In the genomic region with DNA sequence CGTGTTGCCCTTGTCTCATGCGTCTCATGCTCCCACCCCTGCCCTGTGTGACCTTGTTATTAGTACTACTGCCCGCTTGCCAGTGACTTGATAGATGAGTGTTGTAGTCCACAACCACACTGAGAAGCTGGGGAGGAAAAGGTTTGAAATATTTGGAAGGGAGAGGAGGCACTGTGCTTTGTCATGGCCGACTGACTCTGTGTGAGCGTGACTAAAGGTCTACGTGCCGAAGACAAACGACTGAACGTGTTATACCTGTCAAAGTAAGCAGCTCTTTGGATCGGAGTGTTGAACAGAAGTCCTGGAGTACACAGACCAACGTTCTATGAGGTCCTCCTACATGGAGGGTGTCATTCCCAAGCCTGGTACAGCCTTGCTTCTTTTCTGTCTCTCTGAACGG, we compare ENCODE assay signal across 25 mouse cellular contexts.
DNase-seq lines count a peak whose midpoint lies in the region; ATAC-seq lines count a peak whose summit lies in the region.
"Had no signal": no experiment of that assay in that cellular context is flagged by ENCODE, and none has a peak within 500 bp of the region (broad histone marks: within the 10 kb centered on the region; RNA-seq: fewer than 3 reads in every experiment).

No protein-coding gene starts in this region.

- 31% methylated on average over 12 of the region's 12 CpGs for WGBS in kidney, embryonic 16.5 days
- 37% methylated on average over 12 of the region's 12 CpGs for whole genome bisulfite sequencing in kidney, embryonic 15.5 days
- WGBS in midbrain, embryonic 11.5 days = 79% methylated on average over 12 of the region's 12 CpGs
- 61% methylated on average over 12 of the region's 12 CpGs for WGBS in midbrain, embryonic 15.5 days

- H3K4me2 ChIP-seq in kidney, embryonic 16.5 days (replicated peaks; ENCODE audit: low read depth, low read length) = no peak overlapping the region
- H3K4me2 ChIP-seq in kidney, embryonic 15.5 days = no peak overlapping the region
- H3K4me2 ChIP-seq in midbrain, embryonic 11.5 days = no peak overlapping the region
- H3K4me2 ChIP-seq in midbrain, embryonic 15.5 days = no peak overlapping the region
- H3K4me2 ChIP-seq: embryonic facial prominence, embryonic 12.5 days; forebrain, embryonic 13.5 days had no signal

- no peak overlapping the region for H3K9ac ChIP-seq in kidney, embryonic 16.5 days (replicated peaks; ENCODE audit: low read length)
- no peak overlapping the region for H3K9ac ChIP-seq in kidney, embryonic 15.5 days
- no peak overlapping the region for H3K9ac ChIP-seq in midbrain, embryonic 11.5 days (ENCODE audit: low read length)
- no peak overlapping the region for H3K9ac ChIP-seq in midbrain, embryonic 15.5 days
- H3K9ac ChIP-seq: embryonic facial prominence, embryonic 12.5 days; forebrain, embryonic 13.5 days had no signal

- no peak overlapping the region for H3K27ac ChIP-seq in kidney, embryonic 16.5 days (ENCODE audit: low read length)
- no peak overlapping the region for H3K27ac ChIP-seq in kidney, embryonic 15.5 days
- no peak overlapping the region for H3K27ac ChIP-seq in midbrain, embryonic 11.5 days (ENCODE audit: low read depth, low read length)
- H3K27ac ChIP-seq in midbrain, embryonic 15.5 days = no peak overlapping the region
- H3K27ac ChIP-seq: embryonic facial prominence, embryonic 10.5 days; embryonic facial prominence, embryonic 12.5 days; forebrain, embryonic 13.5 days had no signal

- DNase-seq in kidney, adult 18-20 months = peak; percentile 7
- no peak for DNase-seq in kidney, adult 11 months
- peak; percentile 69 for DNase-seq in kidney, adult 9 months
- DNase-seq in kidney, postnatal 25 days = no peak
- peak; percentile 69 for DNase-seq in midbrain, embryonic 11.5 days (ENCODE audit: low spot score, missing footprints)
- DNase-seq: adrenal gland, adult 8-10 months; adrenal gland, postnatal 14 days; adrenal gland, postnatal 36 days; B cell, adult 2 months; cerebellum, adult 11-12 months; cerebellum, adult 2 months; cerebellum, adult 9-10 months; cerebellum, postnatal 10 days; cerebellum, postnatal 25 days had no signal

- no peaks in the 10 kb centered on the region for H3K36me3 ChIP-seq in kidney, embryonic 16.5 days (ENCODE audit: insufficient read depth, low read length)
- no peaks in the 10 kb centered on the region for H3K36me3 ChIP-seq in kidney, embryonic 15.5 days
- no peaks in the 10 kb centered on the region for H3K36me3 ChIP-seq in midbrain, embryonic 11.5 days (ENCODE audit: control insufficient read depth, insufficient read depth, low read length)
- no peaks in the 10 kb centered on the region for H3K36me3 ChIP-seq in midbrain, embryonic 15.5 days (replicated peaks)
- H3K36me3 ChIP-seq: embryonic facial prominence, embryonic 10.5 days; embryonic facial prominence, embryonic 12.5 days; G1E had no signal

- 0 out of 2 replicates have a peak, but pooled peaks cover 3% of the 10 kb centered on the region for H3K27me3 ChIP-seq in kidney, embryonic 16.5 days (ENCODE audit: insufficient read depth, low read length)
- H3K27me3 ChIP-seq in kidney, embryonic 15.5 days = peaks cover 2% of the 10 kb centered on the region; the same call in 1 of the 2 replicates
- H3K27me3 ChIP-seq in midbrain, embryonic 11.5 days (ENCODE audit: control insufficient read depth, insufficient read depth, low read length) = no peaks in the 10 kb centered on the region
- H3K27me3 ChIP-seq in midbrain, embryonic 15.5 days (replicated peaks) = no peaks in the 10 kb centered on the region
- H3K27me3 ChIP-seq: CH12.LX; embryonic facial prominence, embryonic 12.5 days; forebrain, embryonic 13.5 days; Patski had no signal

- peaks cover 18% of the 10 kb centered on the region for H3K4me1 ChIP-seq in kidney, embryonic 16.5 days (ENCODE audit: insufficient read depth, low read length)
- H3K4me1 ChIP-seq in kidney, embryonic 15.5 days = peaks cover 16% of the 10 kb centered on the region; the same call in 1 of the 2 replicates
- no peaks in the 10 kb centered on the region for H3K4me1 ChIP-seq in midbrain, embryonic 11.5 days (ENCODE audit: control insufficient read depth, insufficient read depth, low read length)
- H3K4me1 ChIP-seq in midbrain, embryonic 15.5 days = no peaks in the 10 kb centered on the region

- no peaks in the 10 kb centered on the region for H3K9me3 ChIP-seq in kidney, embryonic 16.5 days (ENCODE audit: low read length)
- H3K9me3 ChIP-seq in kidney, embryonic 15.5 days (replicated peaks) = no peaks in the 10 kb centered on the region
- no peaks in the 10 kb centered on the region for H3K9me3 ChIP-seq in midbrain, embryonic 11.5 days (ENCODE audit: control insufficient read depth, low read length)
- no peaks in the 10 kb centered on the region for H3K9me3 ChIP-seq in midbrain, embryonic 15.5 days
- H3K9me3 ChIP-seq: embryonic facial prominence, embryonic 10.5 days; embryonic facial prominence, embryonic 12.5 days; forebrain, embryonic 13.5 days; G1E had no signal

- peak; percentile 47; the same call in 1 of the 2 replicates for ATAC-seq in kidney, embryonic 16.5 days (ENCODE audit: low FRiP score, low TSS enrichment)
- no peak for ATAC-seq in kidney, embryonic 15.5 days (replicated peaks; ENCODE audit: low FRiP score)
- no peak for ATAC-seq in midbrain, embryonic 11.5 days (ENCODE audit: low FRiP score)
- no peak for ATAC-seq in midbrain, embryonic 15.5 days (replicated peaks)
- ATAC-seq: activated CD4-positive, CD25-positive, alpha-beta regulatory T cell, adult 4 months; CD4-positive, CD25-positive, alpha-beta regulatory T cell, adult 4 months; forebrain, embryonic 13.5 days; Patski had no signal

- H3K4me3 ChIP-seq in kidney, embryonic 16.5 days (ENCODE audit: low read length) = no peak overlapping the region
- H3K4me3 ChIP-seq in kidney, embryonic 15.5 days (replicated peaks) = no peak overlapping the region
- no peak overlapping the region for H3K4me3 ChIP-seq in midbrain, embryonic 11.5 days (ENCODE audit: low read depth, low read length)
- H3K4me3 ChIP-seq in midbrain, embryonic 15.5 days = no peak overlapping the region
- H3K4me3 ChIP-seq: embryonic facial prominence, embryonic 10.5 days; embryonic facial prominence, embryonic 12.5 days; forebrain, embryonic 13.5 days had no signal

Comparison
In these comparisons a context has a peak if more than half of its experiments do, and no peak if none do; other contexts are left out.
1. DNase-seq: peak in kidney, adult 18-20 months (single experiment), kidney, adult 9 months (single experiment) and midbrain, embryonic 11.5 days (single experiment); none in kidney, adult 11 months (single experiment) and kidney, postnatal 25 days (0 of 2).